Mouse (Mus musculus) testis, adult 2 months (tissue): ENCODE results near the gene 4930579G24Rik. TPM values are rescaled to one million over a fixed set of nuclear protein-coding genes. Genes with fewer than 3 reads are reported as not detected.
A peak's percentile ranks its signal among the peaks of the same experiment; 100 is the strongest.

ENCODE experiments used
- H3K27ac ChIP-seq: fragments of 200-500 bp; 2 replicates; pipeline ENCODE4 v1.5.1; 2012; ENCODE audit warnings: low read depth, low read length; ENCODE audit not compliant: control insufficient read depth, insufficient read depth
- H3K27me3 ChIP-seq: fragments of 200-500 bp; 2 replicates; pipeline ENCODE4 v1.6.1; 2012; ENCODE audit warnings: mild to moderate bottlenecking, low read length, moderate library complexity; ENCODE audit not compliant: control insufficient read depth, insufficient read depth
- H3K36me3 ChIP-seq: fragments of 200-500 bp; 2 replicates; pipeline ENCODE4 v1.6.1; 2012; ENCODE audit warnings: mild to moderate bottlenecking, low read length; ENCODE audit not compliant: control insufficient read depth, insufficient read depth
- H3K4me1 ChIP-seq: fragments of 200-500 bp; 2 replicates; pipeline ENCODE4 v1.6.1; 2012; ENCODE audit warnings: low read length; ENCODE audit not compliant: control insufficient read depth, insufficient read depth
- H3K4me3 ChIP-seq: fragments of 200-500 bp; 2 replicates; pipeline ENCODE4 v1.5.1; 2012; ENCODE audit warnings: low read depth, mild to moderate bottlenecking, low read length, moderate library complexity, mixed read lengths; ENCODE audit not compliant: control insufficient read depth
- CTCF ChIP-seq: fragments of 200-500 bp; IDR thresholded peaks from 2 replicates; pipeline ENCODE4 v1.5.1; 2012; ENCODE audit warnings: low read depth, mild to moderate bottlenecking, inconsistent platforms, low read length, moderate library complexity; ENCODE audit not compliant: control insufficient read depth, insufficient read depth, insufficient replicate concordance
- POLR2A ChIP-seq: fragments of 200-500 bp; IDR thresholded peaks from 2 replicates; pipeline ENCODE4 v1.6.1; 2012; ENCODE audit warnings: low read depth, mild to moderate bottlenecking, inconsistent platforms, low read length, moderate library complexity; ENCODE audit not compliant: control insufficient read depth
- polyA plus RNA-seq: library from polyadenylated mRNA; depleted of rRNA; stranded (reverse); fragments of >200 nt; gene quantifications from 2 replicates; pipeline ENCODE4 v1.2.3, GENCODE M21; 2012; rRNA removed

Gene 4930579G24Rik
- 23.6 and 28.6 TPM in 2 replicates for polyA plus RNA-seq

GRCm38 (mm10) chr3:79628561-79629415, at the start of gene 4930579G24Rik:
Gene 4930579G24Rik (plus strand): TSS chr3:79629079.
- Histone ChIP-seq H3K36me3 (no peaks in the 10 kb centered on the region), H3K27ac (peak within 1 kb of the TSS; percentile 94), H3K27me3 (no peaks in the 10 kb centered on the region), H3K4me1 (peaks cover 3% of the 10 kb centered on the region), H3K4me3 (peak within 1 kb of the TSS; percentile 92)
- peak; percentile 94 for TF ChIP-seq POLR2A
- TF ChIP-seq CTCF = no peak

GRCm38 (mm10) chr3:79579891-79580575, 48.8 kb upstream of the 4930579G24Rik start:
- no peaks in the 10 kb centered on the region for H3K27me3 ChIP-seq
- TF ChIP-seq POLR2A = no peak
- no peak for TF ChIP-seq CTCF
- H3K4me1 ChIP-seq = peaks cover 10% of the 10 kb centered on the region
- H3K4me3 ChIP-seq = no peak overlapping the region
- H3K36me3 ChIP-seq = no peaks in the 10 kb centered on the region
- H3K27ac ChIP-seq = no peak overlapping the region

- Histone ChIP-seq H3K4me1 (no peaks in the 10 kb centered on the region), H3K4me3 (no peak overlapping the region), H3K27ac (no peak overlapping the region), H3K27me3 (no peaks in the 10 kb centered on the region), H3K36me3 (no peaks in the 10 kb centered on the region)
- TF ChIP-seq POLR2A (no peak), CTCF (peak; percentile 79; the same call in 1 of the 2 replicates)
These were observed 42.1 kb upstream of the 4930579G24Rik start for GRCm38 (mm10) chr3:79586804-79587203.

- H3K4me3 ChIP-seq = no peak overlapping the region
- H3K4me1 ChIP-seq = peaks cover 2% of the 10 kb centered on the region; the same call in 1 of the 2 replicates
- H3K27ac ChIP-seq = no peak overlapping the region
- TF ChIP-seq POLR2A (no peak), CTCF (no peak)
- no peaks in the 10 kb centered on the region for H3K27me3 ChIP-seq
- H3K36me3 ChIP-seq = no peaks in the 10 kb centered on the region
These were observed 39.2 kb upstream of the 4930579G24Rik start for GRCm38 (mm10) chr3:79589671-79590070.

GRCm38 (mm10) chr3:79590863-79591792, 37.8 kb upstream of the 4930579G24Rik start, which contains the start of gene Ppid:
Gene Ppid (plus strand): TSS chr3:79591342.
- H3K27ac ChIP-seq = peak within 1 kb of the TSS; percentile 91
- no peak for TF ChIP-seq CTCF
- TF ChIP-seq POLR2A = peak; percentile 87
- peaks cover 2% of the 10 kb centered on the region; the same call in 1 of the 2 replicates for H3K4me1 ChIP-seq
- H3K4me3 ChIP-seq = peak within 1 kb of the TSS; percentile 96
- no peaks in the 10 kb centered on the region for H3K36me3 ChIP-seq
- H3K27me3 ChIP-seq = no peaks in the 10 kb centered on the region

GRCm38 (mm10) chr3:79591793-79592471, 36.9 kb upstream of the 4930579G24Rik start:
- H3K27me3 ChIP-seq = no peaks in the 10 kb centered on the region
- H3K36me3 ChIP-seq = peaks cover 2% of the 10 kb centered on the region; the same call in 1 of the 2 replicates
- H3K27ac ChIP-seq = peak overlapping the region; percentile 91
- H3K4me1 ChIP-seq = peaks cover 2% of the 10 kb centered on the region; the same call in 1 of the 2 replicates
- no peak for TF ChIP-seq POLR2A
- peak overlapping the region; percentile 96 for H3K4me3 ChIP-seq
